Mouse (Mus musculus) brain, embryonic 18.5 days (tissue): ENCODE results near the gene Mrpl17.

ENCODE experiments used
- DNase-seq: peaks from one replicate; pipeline ENCODE4 v3.0.0-alpha.2; 2012; ENCODE audit warnings: low read depth, low spot score

The Mrpl17 gene

GRCm38 (mm10) chr7:105786506-105787284, 24.2 kb downstream of the Mrpl17 start:
- no peak for DNase-seq

- DNase-seq = no peak
These were observed 26.3 kb downstream of the Mrpl17 start for GRCm38 (mm10) chr7:105784556-105784955.

DNA sequence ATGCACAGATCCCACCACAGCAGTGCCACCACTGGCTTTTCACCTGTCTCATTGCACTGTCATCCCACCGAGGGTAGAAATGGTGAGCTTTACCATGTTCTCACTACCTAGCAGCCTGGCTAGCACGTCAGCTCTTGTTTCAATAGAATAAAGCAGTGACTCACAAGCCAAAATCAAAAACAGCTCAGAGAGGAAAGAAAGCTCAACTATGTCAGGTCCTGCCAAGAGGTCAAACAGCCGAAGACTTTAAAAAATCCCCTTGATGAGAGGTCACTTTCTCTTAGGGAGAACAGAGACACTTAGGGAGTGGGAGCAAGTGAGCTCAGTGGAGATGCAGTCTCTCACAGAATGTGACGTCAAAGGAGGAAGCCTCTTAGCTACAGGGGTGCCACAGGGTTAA, 27.0 kb downstream of the Mrpl17 start:
- DNase-seq = no peak

GRCm38 (mm10) chr7:105778553-105779265, 32.2 kb downstream of the Mrpl17 start:
- DNase-seq = no peak

DNA sequence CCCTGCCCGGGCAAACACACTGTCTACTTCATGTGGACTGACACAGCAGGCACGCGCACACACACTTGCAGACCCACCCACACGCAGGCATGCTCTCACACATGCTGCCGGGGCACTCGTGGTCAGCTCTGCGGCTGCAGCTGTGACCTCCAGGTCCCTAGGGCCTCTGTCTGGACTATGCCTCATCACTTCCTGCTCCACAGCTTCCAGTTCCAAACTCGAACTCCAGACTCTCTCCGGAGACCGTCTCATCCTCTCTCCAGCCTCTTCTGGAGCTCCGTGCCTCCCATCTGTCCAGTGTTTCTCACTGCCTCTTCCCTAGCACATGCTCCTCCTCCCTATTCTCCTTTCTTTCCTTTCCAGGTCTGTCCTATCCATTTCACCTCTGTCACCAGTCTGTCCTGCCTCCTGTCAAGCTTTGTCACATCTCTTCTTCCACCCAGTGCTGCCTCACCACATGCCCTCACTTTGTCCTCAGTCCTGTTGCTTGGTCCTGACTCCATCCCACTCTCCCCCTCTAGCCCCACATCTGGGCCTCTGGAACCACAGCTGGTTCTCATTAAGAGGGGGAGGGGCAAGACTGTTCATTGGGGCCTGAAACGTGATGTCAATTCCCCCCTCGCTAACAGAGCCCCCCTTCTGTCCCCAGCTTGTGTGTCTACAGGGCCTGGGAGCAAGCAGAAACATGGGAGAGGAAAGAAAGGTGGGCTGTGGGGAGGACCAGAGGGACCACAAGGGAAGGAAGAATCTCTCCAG, 32.9 kb downstream of the Mrpl17 start:
- DNase-seq = no peak

- DNase-seq = no peak
These were observed 33.6 kb downstream of the Mrpl17 start for GRCm38 (mm10) chr7:105777316-105777715.

DNA sequence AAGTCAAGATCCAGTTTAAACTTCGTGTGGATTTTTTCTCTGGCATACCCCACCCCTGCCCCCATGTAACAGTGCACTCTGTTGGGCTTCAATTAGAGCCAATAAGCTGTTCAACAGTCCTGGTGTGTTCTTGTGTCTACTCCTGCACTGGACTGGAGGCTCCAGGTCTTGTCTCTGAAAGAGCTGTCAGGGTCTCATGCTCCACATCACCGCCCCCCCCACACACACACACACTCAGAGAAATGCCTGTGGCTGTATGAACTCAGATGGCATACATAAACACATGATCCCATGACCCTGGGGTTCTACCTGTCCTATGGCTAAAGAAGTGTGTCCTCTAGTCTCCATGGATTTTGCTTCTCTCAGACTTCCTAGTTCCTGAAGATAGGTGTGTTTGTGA, 34.9 kb downstream of the Mrpl17 start:
- no peak for DNase-seq

DNA sequence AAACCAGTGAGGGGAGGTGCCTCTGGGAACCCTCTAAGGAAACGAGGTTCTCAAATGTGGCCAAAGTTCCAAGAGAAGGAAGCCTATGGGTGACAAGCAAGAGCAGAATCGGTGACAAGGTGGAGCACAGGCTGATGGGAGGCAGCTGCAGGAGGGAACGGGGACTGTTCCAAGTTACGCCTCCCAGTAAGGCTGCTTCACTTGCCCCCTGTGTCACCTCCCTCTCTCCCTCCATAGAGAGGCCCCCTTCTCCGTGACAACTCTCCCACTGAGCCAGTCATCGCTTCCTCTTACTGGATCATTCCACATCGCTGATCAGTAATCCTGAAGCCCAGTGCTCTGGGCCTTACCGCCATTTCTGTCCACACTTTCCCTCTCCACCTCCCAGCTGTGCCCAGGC, 36.2 kb downstream of the Mrpl17 start:
- no peak for DNase-seq

DNA sequence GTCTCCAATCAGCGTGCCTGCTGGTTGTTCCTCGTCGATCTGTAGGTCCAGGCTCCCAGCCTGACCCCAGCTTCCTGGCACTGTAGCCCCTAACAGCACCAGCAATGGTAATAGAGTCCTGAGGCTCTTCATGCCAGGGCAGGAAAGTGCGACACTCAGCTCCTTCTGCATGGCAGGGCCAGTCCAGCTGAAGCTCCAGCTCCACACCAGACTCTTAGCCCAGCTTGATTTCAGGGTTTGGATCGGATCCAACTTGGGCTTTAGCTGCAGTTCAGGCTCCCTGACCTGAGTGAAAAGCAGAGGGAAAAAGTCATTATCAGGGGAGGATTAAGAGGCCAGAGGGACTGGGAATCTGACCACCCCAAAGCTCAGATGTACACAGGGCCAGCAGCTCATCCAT, 37.9 kb downstream of the Mrpl17 start:
- DNase-seq = no peak

DNA sequence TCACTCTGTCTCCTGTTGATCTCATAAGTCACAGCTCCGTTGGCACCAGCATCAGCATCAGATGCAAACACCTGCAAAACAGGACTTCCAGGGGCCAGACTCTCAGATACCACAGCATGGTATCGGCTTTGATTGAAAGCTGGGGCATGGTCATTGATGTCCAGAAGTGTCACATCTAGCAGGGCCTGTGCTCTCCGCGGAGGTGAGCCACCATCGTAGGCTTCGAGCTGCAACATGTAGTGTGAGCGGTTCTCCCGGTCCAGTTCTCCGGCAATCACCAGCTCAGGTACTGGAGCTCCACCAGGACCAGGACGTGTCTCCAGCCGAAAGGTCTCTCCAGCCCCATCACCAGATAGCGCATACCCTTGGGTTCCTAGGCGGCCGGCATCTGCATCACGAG, 38.6 kb downstream of the Mrpl17 start:
- DNase-seq = no peak

DNA sequence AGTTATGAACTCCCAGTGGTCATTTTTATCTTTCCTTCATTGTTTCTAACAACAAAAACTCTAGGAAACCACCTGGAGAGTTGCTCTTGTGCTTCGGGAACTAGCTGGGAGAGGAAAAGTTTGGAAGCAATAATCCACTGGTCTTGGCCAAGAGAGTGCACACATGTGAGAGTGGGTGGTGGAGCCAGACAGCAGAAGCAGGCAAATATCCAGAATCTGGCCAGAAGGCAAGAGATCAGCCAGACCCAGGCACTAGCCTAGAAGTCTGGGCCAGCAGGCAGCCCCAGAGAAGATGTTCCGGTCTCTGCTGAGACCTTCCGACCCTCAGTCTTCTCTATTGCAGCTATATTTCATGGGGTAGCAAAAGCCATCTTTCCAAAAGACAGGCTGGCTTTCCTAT, 40.9 kb downstream of the Mrpl17 start:
- no peak for DNase-seq

GRCm38 (mm10) chr7:105767729-105768165, 43.2 kb downstream of the Mrpl17 start:
- no peak for DNase-seq

DNA sequence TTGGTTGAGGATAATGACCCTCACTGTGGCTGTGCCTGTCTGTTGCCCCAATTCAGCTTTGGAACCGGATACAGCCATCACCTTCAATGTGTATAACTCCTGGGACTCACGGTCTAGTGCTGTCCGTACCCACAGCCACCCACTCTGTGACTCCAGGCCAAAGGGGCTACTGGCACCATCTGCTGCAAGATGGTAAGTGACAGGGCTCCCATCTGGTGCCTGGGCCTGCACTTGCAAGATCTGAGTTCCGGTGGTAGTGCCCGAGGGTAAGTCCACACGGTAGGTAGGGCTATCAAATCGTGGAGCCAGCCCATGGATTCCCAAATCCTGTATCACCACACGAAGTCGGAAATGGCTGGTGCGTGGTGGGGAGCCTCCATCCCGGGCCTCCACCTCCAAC, 46.6 kb downstream of the Mrpl17 start:
- no peak for DNase-seq

GRCm38 (mm10) chr7:105762517-105763270, 48.2 kb downstream of the Mrpl17 start:
- DNase-seq = no peak

DNA sequence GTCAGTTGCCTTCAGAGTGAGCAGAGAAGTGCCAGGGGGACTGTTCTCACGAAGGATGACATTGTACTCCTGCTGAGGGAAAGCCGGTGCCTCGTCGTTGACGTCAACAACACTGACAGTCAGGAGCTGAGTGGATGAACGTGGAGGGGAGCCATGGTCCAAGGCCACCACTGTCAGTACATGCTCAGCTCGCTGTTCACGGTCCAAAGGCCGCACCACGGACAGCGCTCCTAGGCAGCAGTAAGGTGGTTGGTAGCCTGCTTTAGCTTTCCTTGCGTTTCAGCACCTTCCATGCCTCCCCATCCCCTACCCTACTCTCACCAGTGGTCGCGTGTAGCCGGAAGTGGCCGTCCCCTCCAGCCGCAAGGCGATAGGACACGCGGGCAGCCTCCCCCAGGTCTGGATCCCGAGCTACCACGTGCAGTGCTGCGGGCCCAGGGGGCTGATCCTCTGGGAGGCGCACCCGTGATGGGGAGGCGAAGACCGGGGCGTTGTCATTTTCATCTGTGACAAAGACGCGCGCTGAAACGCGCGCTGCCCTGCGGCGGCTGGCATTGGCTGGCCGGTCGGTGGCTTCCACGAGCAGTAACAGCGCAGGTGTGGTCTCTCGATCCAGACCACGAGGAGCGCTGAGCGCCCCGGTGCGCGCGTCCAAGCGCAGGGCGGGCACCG, 49.0 kb downstream of the Mrpl17 start:
- DNase-seq = no peak

DNA sequence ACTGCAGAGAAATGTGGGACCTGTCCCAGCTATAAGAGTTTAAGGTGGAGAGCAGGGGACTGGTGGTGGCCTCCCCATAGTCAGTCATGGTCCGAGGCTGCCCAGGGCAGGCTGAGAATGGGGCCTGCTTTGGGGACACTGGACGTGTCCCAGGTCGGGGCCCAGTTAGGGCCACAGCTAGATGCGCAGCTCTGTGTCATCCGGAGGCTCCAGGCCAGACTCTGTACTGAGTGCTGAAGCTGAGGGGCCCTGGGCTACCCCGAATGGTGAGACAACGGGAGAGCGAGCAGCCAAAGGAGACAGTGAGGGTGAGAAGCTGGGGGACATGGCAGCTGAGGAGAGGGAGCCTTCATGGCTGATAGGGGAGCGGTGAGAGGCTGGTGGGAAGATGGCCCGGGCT, 57.6 kb downstream of the Mrpl17 start:
- no peak for DNase-seq
